Mouse (Mus musculus) C2C12 (cell line): ENCODE results near the gene Sigirr. TPM values are rescaled to one million over a fixed set of nuclear protein-coding genes. Genes with fewer than 3 reads are reported as not detected.

Experiments used
- H3K27me3 ChIP-seq: one replicate; pipeline ENCODE4 v1.6.1; 2011; ENCODE audit not compliant: control insufficient read depth, insufficient read depth, insufficient read length
- H3K36me3 ChIP-seq: one replicate; pipeline ENCODE4 v1.6.1; 2011; ENCODE audit not compliant: control insufficient read depth, insufficient read depth
- H3K4me3 ChIP-seq: one replicate; pipeline ENCODE4 v1.5.1; 2011; ENCODE audit warnings: mild to moderate bottlenecking, control low read depth; ENCODE audit not compliant: poor library complexity, insufficient read depth, severe bottlenecking
- H3K79me2 ChIP-seq: one replicate; pipeline ENCODE4 v1.6.1; 2011; ENCODE audit not compliant: control insufficient read depth, insufficient read depth
- H3K79me3 ChIP-seq: one replicate; pipeline ENCODE4 v1.6.1; 2011; ENCODE audit warnings: low read depth, control low read depth
- H3ac ChIP-seq: one replicate; pipeline ENCODE3; 2011; ENCODE audit warnings: low read depth; ENCODE audit not compliant: control insufficient read depth, insufficient read length
- CEBPB ChIP-seq: IDR thresholded peaks from one replicate; pipeline ENCODE4 v1.6.1; 2011; ENCODE audit warnings: low read depth, mild to moderate bottlenecking, control low read depth, moderate library complexity
- CTCF ChIP-seq: IDR thresholded peaks from one replicate; pipeline ENCODE4 v1.5.1; 2011; ENCODE audit not compliant: control insufficient read depth, insufficient read depth, insufficient read length
- FOSL1 ChIP-seq: IDR thresholded peaks from one replicate; pipeline ENCODE4 v1.8.0; 2011; ENCODE audit warnings: mild to moderate bottlenecking, low read length; ENCODE audit not compliant: poor library complexity, insufficient read depth, severe bottlenecking
- MAX ChIP-seq: IDR thresholded peaks from one replicate; pipeline ENCODE4 v1.6.1; 2011; ENCODE audit warnings: mild to moderate bottlenecking, control low read depth
- MYOD1 ChIP-seq: IDR thresholded peaks from one replicate; pipeline ENCODE4 v1.6.1; 2011; ENCODE audit warnings: low read depth; ENCODE audit not compliant: control insufficient read depth, insufficient read length
- MYOG ChIP-seq: IDR thresholded peaks from one replicate; pipeline ENCODE4 v1.6.1; 2011; ENCODE audit not compliant: control insufficient read depth, insufficient read length; ENCODE audit errors: extremely low read depth
- USF1 ChIP-seq: IDR thresholded peaks from one replicate; pipeline ENCODE4 v1.6.1; 2011; ENCODE audit warnings: low read depth, mild to moderate bottlenecking, control low read depth, moderate library complexity
- polyA plus RNA-seq: library from polyadenylated mRNA; unstranded; fragments of >200 nt; fragmentation: generic; extraction: Trizol; gene quantifications from one replicate; pipeline ENCODE4 v1.2.1, GENCODE M21; 2012; ENCODE audit warnings: missing spikeins

The Sigirr gene
- polyA plus RNA-seq, 1 experiment, result 13.9 TPM

DNA sequence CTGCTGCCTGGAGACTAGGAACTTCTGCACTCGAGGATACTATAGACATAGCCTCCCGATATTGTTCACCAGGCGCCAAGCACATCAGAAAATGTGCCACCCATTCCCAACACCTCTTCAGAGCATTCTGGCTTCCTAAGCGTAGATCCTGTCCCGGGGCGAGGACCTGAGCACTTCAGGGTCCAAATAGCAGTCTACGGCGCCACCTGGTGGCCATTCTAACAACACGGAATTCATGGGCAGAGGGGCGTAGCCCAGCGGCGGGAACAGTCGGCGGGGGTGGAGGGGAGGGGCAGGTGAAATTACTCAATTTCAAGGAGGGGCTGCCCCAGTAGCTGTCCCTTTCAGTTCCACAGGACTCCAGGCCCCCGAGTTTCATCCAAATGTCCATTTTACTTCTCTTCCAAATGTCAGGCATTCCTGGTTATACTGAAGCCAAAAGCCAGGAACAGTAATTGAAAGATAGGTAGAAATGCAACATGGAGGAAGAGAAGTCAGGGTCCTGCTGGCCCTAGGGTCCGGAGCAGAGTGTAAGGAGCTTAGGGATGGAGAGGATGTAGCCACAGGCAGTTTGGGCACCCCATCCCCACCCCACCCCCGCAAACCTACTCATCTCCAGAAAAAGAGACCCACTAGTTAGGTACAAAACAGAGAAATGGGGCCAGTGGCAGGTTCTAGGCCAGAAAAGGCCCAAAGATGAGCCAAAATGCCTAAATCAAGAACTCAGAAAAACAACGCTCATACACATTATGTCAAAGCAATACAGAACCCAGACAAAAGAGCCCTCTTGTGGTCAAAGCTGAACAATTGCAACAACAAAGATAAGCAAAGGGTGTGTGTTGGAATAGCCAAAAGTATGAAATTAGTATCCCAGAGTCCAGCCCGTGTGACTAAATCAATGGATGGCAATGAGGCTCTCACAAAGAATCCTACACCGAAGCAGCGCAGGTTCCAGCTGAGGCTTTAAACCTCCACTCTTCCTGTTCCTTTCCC is 51.9 kb downstream of the Sigirr start:
- Histone ChIP-seq H3K79me2 (no peaks in the 10 kb centered on the region), H3K79me3 (no peaks in the 10 kb centered on the region), H3ac (peak overlapping the region; percentile 68), H3K27me3 (no peaks in the 10 kb centered on the region), H3K36me3 (no peaks in the 10 kb centered on the region), H3K4me3 (no peak overlapping the region)
- TF ChIP-seq CTCF, result peak; percentile 84
- TF ChIP-seq CEBPB, result peak; percentile 18
- no peak for TF ChIP-seq MYOD1

DNA sequence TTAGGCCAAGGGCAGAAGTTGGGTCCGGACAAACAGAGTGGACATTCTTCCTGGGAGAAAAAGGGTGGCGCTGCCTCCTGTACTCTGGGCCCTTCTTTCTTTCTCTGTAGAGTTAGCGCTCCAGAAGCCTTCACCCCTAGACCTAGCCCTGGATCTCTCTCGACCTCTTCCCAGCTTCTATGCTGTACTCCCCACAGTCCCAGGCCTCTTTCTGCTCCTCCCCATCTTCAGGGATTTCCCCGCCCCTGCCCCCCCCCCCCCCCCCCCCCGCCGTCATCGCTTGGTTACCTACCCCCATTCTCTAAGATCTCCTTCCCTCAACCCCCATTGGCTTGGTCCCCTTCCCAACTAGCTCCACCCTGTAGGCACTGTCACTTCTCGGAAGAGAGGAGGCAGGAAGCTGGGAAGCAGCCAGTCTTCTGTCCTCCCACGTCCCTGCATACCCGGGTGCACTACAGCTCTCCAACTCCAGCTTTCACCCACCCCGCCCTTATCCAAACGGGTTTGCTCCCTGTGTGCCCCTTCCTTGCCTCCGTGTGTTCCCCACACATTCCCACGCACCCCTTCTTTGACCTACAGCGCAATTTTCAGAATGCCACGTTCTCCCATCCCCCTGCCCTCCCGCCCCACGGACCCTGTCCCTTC is 52.7 kb downstream of the Sigirr start:
- Histone ChIP-seq H3ac (peak overlapping the region; percentile 68), H3K79me2 (no peaks in the 10 kb centered on the region), H3K36me3 (no peaks in the 10 kb centered on the region), H3K27me3 (no peaks in the 10 kb centered on the region), H3K79me3 (no peaks in the 10 kb centered on the region), H3K4me3 (no peak overlapping the region)
- no peak for TF ChIP-seq MAX
- TF ChIP-seq CTCF, result no peak
- no peak for TF ChIP-seq FOSL1
- no peak for TF ChIP-seq MYOD1
- no peak for TF ChIP-seq USF1
- TF ChIP-seq CEBPB, result no peak
- no peak for TF ChIP-seq MYOG

GRCm38 (mm10) chr7:141046931-141047580 is 53.3 kb downstream of the Sigirr start:
- peak; percentile 16 for TF ChIP-seq CEBPB
- no peak for TF ChIP-seq USF1
- no peak for TF ChIP-seq CTCF
- TF ChIP-seq MAX, result no peak
- TF ChIP-seq MYOD1, result no peak
- TF ChIP-seq MYOG, result no peak
- no peak for TF ChIP-seq FOSL1
- no peaks in the 10 kb centered on the region for H3K36me3 ChIP-seq
- H3K27me3 ChIP-seq, result no peaks in the 10 kb centered on the region

DNA sequence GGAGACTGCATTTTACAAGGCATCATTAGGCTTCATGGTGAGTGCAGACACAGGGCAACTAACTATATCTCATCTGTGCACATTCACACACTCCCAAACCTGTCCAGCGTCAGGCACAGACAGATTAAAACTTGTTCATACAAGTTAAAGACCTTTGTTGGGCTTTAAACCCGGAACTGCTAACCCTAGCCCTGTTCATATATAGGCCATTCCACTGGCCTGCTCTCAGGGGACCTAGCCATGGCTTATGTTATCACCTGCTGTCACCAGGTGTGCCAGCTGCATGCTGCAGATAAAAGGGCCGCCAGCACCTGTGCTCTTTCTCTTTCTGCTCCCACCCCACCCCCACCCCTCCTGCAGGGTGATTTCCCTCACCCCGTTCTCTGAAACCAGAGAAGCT is 57.8 kb downstream of the Sigirr start:
- Histone ChIP-seq H3K79me3 (no peaks in the 10 kb centered on the region), H3K27me3 (no peaks in the 10 kb centered on the region), H3ac (no peak overlapping the region), H3K79me2 (no peaks in the 10 kb centered on the region), H3K36me3 (no peaks in the 10 kb centered on the region), H3K4me3 (no peak overlapping the region)
- TF ChIP-seq MYOD1 (no peak), FOSL1 (no peak), CTCF (no peak), CEBPB (no peak), MAX (no peak), USF1 (no peak), MYOG (no peak)

More at GRCm38 (mm10) chr7:141046931-141047580, 53.3 kb downstream of the Sigirr start:
- Histone ChIP-seq H3K79me3 (no peaks in the 10 kb centered on the region), H3K79me2 (no peaks in the 10 kb centered on the region), H3K4me3 (no peak overlapping the region), H3ac (no peak overlapping the region)

DNA sequence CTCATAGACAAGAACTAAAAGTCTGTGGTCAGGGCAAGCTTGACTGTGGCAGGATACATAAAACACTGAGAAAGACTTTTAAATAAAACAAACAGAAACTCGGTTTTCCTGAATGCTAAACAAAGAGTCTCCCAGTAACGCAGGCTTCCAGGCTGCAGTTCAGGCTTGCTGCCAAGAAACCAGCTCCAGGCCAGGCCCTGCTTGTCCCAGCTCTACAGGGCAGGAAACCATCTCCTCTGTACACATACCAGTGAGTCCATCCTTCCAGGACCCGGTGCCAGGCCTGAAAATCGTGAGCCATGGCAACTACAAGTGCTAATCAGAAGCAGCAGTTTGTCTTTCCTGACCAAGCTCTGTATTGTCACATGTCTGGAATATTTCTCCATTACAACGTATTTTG is 58.7 kb downstream of the Sigirr start:
- H3K79me2 ChIP-seq, result no peaks in the 10 kb centered on the region
- no peak for TF ChIP-seq FOSL1
- no peak for TF ChIP-seq MAX
- TF ChIP-seq MYOG, result no peak
- TF ChIP-seq CEBPB, result no peak
- no peak for TF ChIP-seq CTCF
- TF ChIP-seq USF1, result no peak
- TF ChIP-seq MYOD1, result no peak
- no peak overlapping the region for H3ac ChIP-seq
- no peak overlapping the region for H3K4me3 ChIP-seq
- H3K79me3 ChIP-seq, result no peaks in the 10 kb centered on the region
- no peaks in the 10 kb centered on the region for H3K36me3 ChIP-seq
- no peaks in the 10 kb centered on the region for H3K27me3 ChIP-seq

Other genes starting within 250 kb of the Sigirr start
- not detected for gene Gm45785, start 244.2 kb downstream of the Sigirr start, polyA plus RNA-seq
- 59.3 TPM for gene Ric8a, start 243.6 kb downstream of the Sigirr start, polyA plus RNA-seq
- 19.9 TPM for gene Bet1l, start 243.0 kb downstream of the Sigirr start, polyA plus RNA-seq
- gene Psmd13, start 218.6 kb downstream of the Sigirr start, polyA plus RNA-seq, result 211 TPM
- gene Sirt3, start 218.3 kb downstream of the Sigirr start, polyA plus RNA-seq, result 17.4 TPM
- 0.81 TPM for gene Cox8b, start 200.1 kb downstream of the Sigirr start, polyA plus RNA-seq
- gene Nlrp6, start 179.7 kb downstream of the Sigirr start, polyA plus RNA-seq, result 0.01 TPM
- gene Pgghg, start 159.2 kb downstream of the Sigirr start, polyA plus RNA-seq, result 12.2 TPM
- gene Ifitm5, start 150.3 kb downstream of the Sigirr start, polyA plus RNA-seq, result 0.44 TPM
- gene Gm45717, start 144.6 kb downstream of the Sigirr start, polyA plus RNA-seq, result not detected
- 609 TPM for gene Ifitm2, start 144.6 kb downstream of the Sigirr start, polyA plus RNA-seq
- 60.7 TPM for gene Ifitm1, start 133.4 kb downstream of the Sigirr start, polyA plus RNA-seq
- 956 TPM for gene Ifitm3, start 89.8 kb downstream of the Sigirr start, polyA plus RNA-seq
- 1.3 TPM for gene Ifitm6, start 82.6 kb downstream of the Sigirr start, polyA plus RNA-seq
- not detected for gene Gm17387, start 71.4 kb downstream of the Sigirr start, polyA plus RNA-seq
- gene B4galnt4, start 39.5 kb downstream of the Sigirr start, polyA plus RNA-seq, result 4.0 TPM
- 0.88 TPM for gene Pkp3, start 22.4 kb downstream of the Sigirr start, polyA plus RNA-seq
- gene Ano9, start 17.2 kb upstream of the Sigirr start, polyA plus RNA-seq, result not detected
- gene Ptdss2, start 21.8 kb upstream of the Sigirr start, polyA plus RNA-seq, result 20.5 TPM
- gene Rnh1, start 72.3 kb upstream of the Sigirr start, polyA plus RNA-seq, result 251 TPM
- 181 TPM for gene Hras, start 93.4 kb upstream of the Sigirr start, polyA plus RNA-seq
- gene Lrrc56, start 93.6 kb upstream of the Sigirr start, polyA plus RNA-seq, result 0.32 TPM
- 0.05 TPM for gene Lmntd2, start 113.5 kb upstream of the Sigirr start, polyA plus RNA-seq
- 25.2 TPM for gene Rassf7, start 115.3 kb upstream of the Sigirr start, polyA plus RNA-seq
- gene Phrf1, start 128.2 kb upstream of the Sigirr start, polyA plus RNA-seq, result 60.2 TPM
- gene Irf7, start 165.9 kb upstream of the Sigirr start, polyA plus RNA-seq, result 0.35 TPM
- 0.04 TPM for gene Cdhr5, start 176.2 kb upstream of the Sigirr start, polyA plus RNA-seq
- 16.1 TPM for gene Sct, start 178.6 kb upstream of the Sigirr start, polyA plus RNA-seq
- gene Drd4, start 191.4 kb upstream of the Sigirr start, polyA plus RNA-seq, result 0.01 TPM
- 21.4 TPM for gene Deaf1, start 227.1 kb upstream of the Sigirr start, polyA plus RNA-seq
- 18.9 TPM for gene Tmem80, start 227.2 kb upstream of the Sigirr start, polyA plus RNA-seq
- 0.67 TPM for gene Eps8l2, start 238.3 kb upstream of the Sigirr start, polyA plus RNA-seq